Mouse (Mus musculus): ENCODE measurements around the gene Chrng. TPM values are rescaled to one million over a fixed set of nuclear protein-coding genes. Genes with fewer than 3 reads are reported as not detected.

Gene Chrng
- polyA plus RNA-seq, 1 experiment from 2014 or later, result 44.8 TPM

- H3K4me3 ChIP-seq (ENCODE audit: low read depth, low read length), result no peak overlapping the region
- WGBS, result 38% methylated on average over 6 of the region's 6 CpGs
Observed at GRCm38 (mm10) chr1:87205038-87205437, 581 bp downstream of the Chrng start.

DNA sequence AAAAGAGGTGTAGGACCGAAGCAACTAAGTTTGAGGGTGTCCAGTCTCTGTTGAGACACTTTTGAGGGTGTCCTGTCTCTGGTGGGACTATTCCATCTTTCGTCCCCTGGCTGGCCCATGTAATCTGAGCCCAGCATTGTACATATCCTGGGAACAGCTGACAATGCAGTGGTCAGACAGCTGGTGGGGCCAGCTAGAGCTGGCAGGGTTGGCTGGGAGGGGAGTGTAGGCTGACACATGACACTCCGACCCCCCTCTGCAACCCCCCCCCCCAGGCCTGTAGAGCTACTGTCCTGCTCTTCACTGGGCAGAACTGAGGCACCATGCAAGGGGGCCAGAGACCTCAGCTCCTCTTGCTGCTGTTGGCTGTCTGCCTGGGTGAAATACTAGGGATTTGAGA lies 1.0 kb downstream of the Chrng start:
- peaks cover 22% of the 10 kb centered on the region; the same call in 1 of the 2 replicates for H3K27me3 ChIP-seq (replicated peaks; ENCODE audit: control insufficient read depth, insufficient read depth, low read length)
- 29% methylated on average over 3 of the region's 3 CpGs for WGBS
- no peak overlapping the region; the same call in 1 of the 2 replicates for H3K9ac ChIP-seq (ENCODE audit: low read depth, low read length)
- peak; percentile 82 for ATAC-seq (ENCODE audit: low read depth)
- no peak overlapping the region for H3K27ac ChIP-seq (replicated peaks; ENCODE audit: low read depth, low read length)
- no peak overlapping the region for H3K4me3 ChIP-seq (ENCODE audit: low read depth, low read length)
- H3K9me3 ChIP-seq (ENCODE audit: control insufficient read depth, low read length), result no peaks in the 10 kb centered on the region
- H3K36me3 ChIP-seq (ENCODE audit: control insufficient read depth, insufficient read depth, low read length), result no peaks in the 10 kb centered on the region
- no peaks in the 10 kb centered on the region for H3K4me1 ChIP-seq (ENCODE audit: control insufficient read depth, insufficient read depth, low read length)
- no peak overlapping the region; the same call in 1 of the 2 replicates for H3K4me2 ChIP-seq (ENCODE audit: low read depth, low read length)
- DNase-seq (ENCODE audit: low spot score), result peak; percentile 82

More at GRCm38 (mm10) chr1:87205038-87205437, 581 bp downstream of the Chrng start:
- Histone ChIP-seq H3K27me3 (replicated peaks; ENCODE audit: control insufficient read depth, insufficient read depth, low read length) (peaks cover 22% of the 10 kb centered on the region; the same call in 1 of the 2 replicates), H3K4me2 (ENCODE audit: low read depth, low read length) (no peak overlapping the region), H3K9me3 (ENCODE audit: control insufficient read depth, low read length) (no peaks in the 10 kb centered on the region), H3K36me3 (ENCODE audit: control insufficient read depth, insufficient read depth, low read length) (no peaks in the 10 kb centered on the region), H3K9ac (ENCODE audit: low read depth, low read length) (no peak overlapping the region), H3K27ac (replicated peaks; ENCODE audit: low read depth, low read length) (no peak overlapping the region), H3K4me1 (ENCODE audit: control insufficient read depth, insufficient read depth, low read length) (no peaks in the 10 kb centered on the region)
- peak; percentile 17; the same call in 1 of the 2 replicates for ATAC-seq (ENCODE audit: low read depth)
- no peak for DNase-seq (ENCODE audit: low spot score)

DNA sequence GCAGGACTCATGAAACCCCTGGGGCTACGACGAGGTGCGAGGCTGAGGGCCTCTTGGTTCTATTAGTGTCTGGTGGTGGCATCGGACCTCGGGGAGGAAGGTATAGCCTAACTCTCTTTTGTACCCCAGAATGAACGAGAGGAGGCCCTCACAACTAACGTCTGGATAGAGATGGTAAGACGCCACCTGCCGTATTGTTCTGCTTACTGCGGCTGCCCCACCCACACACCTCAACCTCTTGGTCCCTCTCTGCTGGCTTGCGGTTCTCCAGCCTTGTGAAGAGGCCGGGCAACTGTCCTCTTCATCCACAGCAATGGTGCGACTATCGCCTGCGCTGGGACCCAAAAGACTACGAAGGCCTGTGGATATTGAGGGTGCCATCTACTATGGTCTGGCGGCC lies 1.9 kb downstream of the Chrng start:
- H3K36me3 ChIP-seq (ENCODE audit: control insufficient read depth, insufficient read depth, low read length), result no peaks in the 10 kb centered on the region
- DNase-seq (ENCODE audit: low spot score), result no peak
- H3K9ac ChIP-seq (ENCODE audit: low read depth, low read length), result no peak overlapping the region
- WGBS, result 16% methylated on average over 15 of the region's 17 CpGs
- no peaks in the 10 kb centered on the region for H3K9me3 ChIP-seq (ENCODE audit: control insufficient read depth, low read length)
- peak overlapping the region; percentile 13; the same call in 1 of the 2 replicates for H3K4me2 ChIP-seq (ENCODE audit: low read depth, low read length)
- H3K27ac ChIP-seq (replicated peaks; ENCODE audit: low read depth, low read length), result no peak overlapping the region
- peaks cover 22% of the 10 kb centered on the region; the same call in 1 of the 2 replicates for H3K27me3 ChIP-seq (replicated peaks; ENCODE audit: control insufficient read depth, insufficient read depth, low read length)
- H3K4me1 ChIP-seq (ENCODE audit: control insufficient read depth, insufficient read depth, low read length), result no peaks in the 10 kb centered on the region
- ATAC-seq (ENCODE audit: low read depth), result no peak
- H3K4me3 ChIP-seq (ENCODE audit: low read depth, low read length), result no peak overlapping the region

DNA sequence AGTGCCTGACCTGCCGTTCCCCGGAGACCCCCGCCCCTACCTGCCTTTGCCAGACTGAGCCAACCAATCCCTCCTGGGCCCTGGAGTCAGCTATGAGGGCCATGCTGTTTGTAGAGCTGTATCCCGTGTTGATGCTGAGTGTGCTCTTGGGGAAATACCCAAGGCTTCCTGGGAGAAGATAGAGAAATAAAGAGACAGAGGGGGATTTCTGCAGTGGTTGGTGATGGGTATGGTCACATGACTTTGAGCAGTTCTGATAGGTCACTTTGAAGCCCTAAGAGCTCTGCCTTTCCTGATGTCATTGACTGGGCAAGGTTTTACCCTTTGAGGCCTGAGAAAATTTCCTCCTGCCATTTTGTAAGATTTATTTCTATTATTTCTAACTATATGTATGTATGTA lies 7.0 kb downstream of the Chrng start:
- no peak overlapping the region for H3K27ac ChIP-seq (replicated peaks; ENCODE audit: low read depth, low read length)
- no peak overlapping the region for H3K4me2 ChIP-seq (ENCODE audit: low read depth, low read length)
- 0 out of 2 replicates have a peak, but pooled peaks cover 16% of the 10 kb centered on the region for H3K27me3 ChIP-seq (replicated peaks; ENCODE audit: control insufficient read depth, insufficient read depth, low read length)
- 82% methylated on average over 4 of the region's 4 CpGs for WGBS
- H3K4me3 ChIP-seq (ENCODE audit: low read depth, low read length), result no peak overlapping the region
- peaks cover 19% of the 10 kb centered on the region for H3K4me1 ChIP-seq (ENCODE audit: control insufficient read depth, insufficient read depth, low read length)
- H3K36me3 ChIP-seq (ENCODE audit: control insufficient read depth, insufficient read depth, low read length), result no peaks in the 10 kb centered on the region
- H3K9me3 ChIP-seq (ENCODE audit: control insufficient read depth, low read length), result no peaks in the 10 kb centered on the region
- ATAC-seq (ENCODE audit: low read depth) (no peak), DNase-seq (ENCODE audit: low spot score) (no peak)
- no peak overlapping the region for H3K9ac ChIP-seq (ENCODE audit: low read depth, low read length)

GRCm38 (mm10) chr1:87213735-87214704 lies 9.6 kb downstream of the Chrng start, which contains the start of gene Eif4e2:
Eif4e2 (plus strand) TSS chr1:87213914.
- Histone ChIP-seq H3K9ac (ENCODE audit: low read depth, low read length) (peak within 1 kb of the TSS; percentile 99), H3K27me3 (replicated peaks; ENCODE audit: control insufficient read depth, insufficient read depth, low read length) (no peaks in the 10 kb centered on the region), H3K4me2 (ENCODE audit: low read depth, low read length) (peak within 1 kb of the TSS; percentile 60), H3K36me3 (ENCODE audit: control insufficient read depth, insufficient read depth, low read length) (peaks cover 2% of the 10 kb centered on the region; the same call in 1 of the 2 replicates), H3K4me3 (ENCODE audit: low read depth, low read length) (peak within 1 kb of the TSS; percentile 87), H3K4me1 (ENCODE audit: control insufficient read depth, insufficient read depth, low read length) (peaks cover 21% of the 10 kb centered on the region), H3K9me3 (ENCODE audit: control insufficient read depth, low read length) (no peaks in the 10 kb centered on the region), H3K27ac (replicated peaks; ENCODE audit: low read depth, low read length) (peak within 1 kb of the TSS; percentile 99)
- ATAC-seq (ENCODE audit: low read depth) (peak; percentile 97), DNase-seq (ENCODE audit: low spot score) (peak; percentile 97)
- WGBS, result under 1% methylated on average over 49 of the region's 99 CpGs

DNA sequence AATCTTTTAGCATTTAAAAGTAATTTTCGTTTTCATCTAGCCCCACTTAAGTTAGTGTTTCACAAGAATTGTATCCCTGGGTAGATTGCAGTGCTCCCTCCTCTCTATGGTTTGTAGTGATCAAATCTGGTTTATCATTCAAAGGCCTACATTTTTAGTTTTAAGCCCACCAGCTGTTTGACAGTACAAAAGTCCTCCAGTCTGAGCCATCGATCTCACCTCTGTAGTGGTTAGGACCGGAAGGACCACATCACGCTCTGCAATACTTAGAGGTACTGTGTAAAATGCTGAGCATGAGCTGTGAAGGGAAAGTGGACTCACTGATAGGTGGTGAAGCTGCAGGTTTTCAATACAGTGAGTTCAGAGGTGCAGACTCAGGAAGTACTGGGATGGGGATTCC lies 10.3 kb downstream of the Chrng start:
- Histone ChIP-seq H3K27me3 (replicated peaks; ENCODE audit: control insufficient read depth, insufficient read depth, low read length) (no peaks in the 10 kb centered on the region), H3K4me3 (ENCODE audit: low read depth, low read length) (peak overlapping the region; percentile 87), H3K4me2 (ENCODE audit: low read depth, low read length) (peak overlapping the region; percentile 60), H3K36me3 (ENCODE audit: control insufficient read depth, insufficient read depth, low read length) (peaks cover 9% of the 10 kb centered on the region), H3K9me3 (ENCODE audit: control insufficient read depth, low read length) (no peaks in the 10 kb centered on the region), H3K4me1 (ENCODE audit: control insufficient read depth, insufficient read depth, low read length) (peaks cover 21% of the 10 kb centered on the region), H3K9ac (ENCODE audit: low read depth, low read length) (peak overlapping the region; percentile 99), H3K27ac (replicated peaks; ENCODE audit: low read depth, low read length) (peak overlapping the region; percentile 99; the same call in 1 of the 2 replicates)
- 20% methylated on average over 4 of the region's 4 CpGs for WGBS
- DNase-seq (ENCODE audit: low spot score), result no peak
- no peak for ATAC-seq (ENCODE audit: low read depth)

DNA sequence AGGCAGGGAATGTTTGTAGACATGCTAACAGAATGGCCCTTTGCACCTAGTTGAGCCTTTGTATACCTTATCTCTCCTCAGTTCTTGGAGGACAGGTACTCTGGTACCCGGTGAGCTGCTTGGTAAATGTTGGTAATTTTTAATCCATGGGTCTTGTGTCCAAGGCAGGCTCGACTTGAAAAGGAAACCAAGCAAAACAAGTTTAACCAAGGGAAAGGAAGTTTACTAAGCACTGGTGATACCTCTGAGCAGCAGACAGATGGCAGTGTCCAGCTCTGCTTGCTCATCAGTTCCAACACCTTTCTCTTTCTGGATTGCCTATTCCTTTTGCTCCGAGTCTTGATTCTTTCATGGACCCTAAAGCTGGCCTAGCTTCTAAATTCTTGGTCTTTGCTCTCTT lies 13.5 kb downstream of the Chrng start:
- 78% methylated on average over 3 of the region's 3 CpGs for WGBS
- ATAC-seq (ENCODE audit: low read depth), result no peak

DNA sequence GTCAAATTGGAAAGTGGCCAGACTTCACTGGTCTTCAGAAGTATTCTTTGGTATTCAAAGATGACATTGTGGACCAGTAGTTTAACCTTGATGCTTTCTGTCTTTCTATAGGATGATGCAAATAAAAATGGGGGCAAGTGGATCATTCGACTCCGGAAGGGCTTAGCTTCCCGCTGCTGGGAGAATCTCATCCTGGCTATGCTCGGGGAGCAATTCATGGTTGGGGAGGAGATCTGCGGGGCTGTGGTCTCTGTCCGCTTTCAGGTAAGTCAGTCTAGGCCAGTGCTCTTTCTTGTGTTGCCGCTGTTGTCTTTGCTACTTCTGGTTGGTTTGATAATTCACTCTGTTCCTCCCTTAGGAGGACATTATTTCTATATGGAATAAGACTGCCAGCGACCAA lies 21.3 kb downstream of the Chrng start:
- Histone ChIP-seq H3K27me3 (replicated peaks; ENCODE audit: control insufficient read depth, insufficient read depth, low read length) (no peaks in the 10 kb centered on the region), H3K4me3 (ENCODE audit: low read depth, low read length) (no peak overlapping the region), H3K27ac (replicated peaks; ENCODE audit: low read depth, low read length) (no peak overlapping the region), H3K9me3 (ENCODE audit: control insufficient read depth, low read length) (no peaks in the 10 kb centered on the region), H3K36me3 (ENCODE audit: control insufficient read depth, insufficient read depth, low read length) (peaks cover 99% of the 10 kb centered on the region), H3K4me2 (ENCODE audit: low read depth, low read length) (no peak overlapping the region), H3K9ac (ENCODE audit: low read depth, low read length) (no peak overlapping the region), H3K4me1 (ENCODE audit: control insufficient read depth, insufficient read depth, low read length) (no peaks in the 10 kb centered on the region)
- WGBS, result 96% methylated on average over 8 of the region's 8 CpGs
- ATAC-seq (ENCODE audit: low read depth), result no peak
- no peak for DNase-seq (ENCODE audit: low spot score)

More for the DNA sequence above, 13.5 kb downstream of the Chrng start:
- DNase-seq (ENCODE audit: low spot score), result no peak
- Histone ChIP-seq H3K4me2 (ENCODE audit: low read depth, low read length) (no peak overlapping the region), H3K27ac (replicated peaks; ENCODE audit: low read depth, low read length) (no peak overlapping the region), H3K9me3 (ENCODE audit: control insufficient read depth, low read length) (no peaks in the 10 kb centered on the region), H3K9ac (ENCODE audit: low read depth, low read length) (no peak overlapping the region), H3K27me3 (replicated peaks; ENCODE audit: control insufficient read depth, insufficient read depth, low read length) (no peaks in the 10 kb centered on the region), H3K4me1 (ENCODE audit: control insufficient read depth, insufficient read depth, low read length) (peaks cover 19% of the 10 kb centered on the region), H3K36me3 (ENCODE audit: control insufficient read depth, insufficient read depth, low read length) (peaks cover 41% of the 10 kb centered on the region), H3K4me3 (ENCODE audit: low read depth, low read length) (no peak overlapping the region)
